Mouse (Mus musculus) hindbrain, postnatal 0 days (tissue): ENCODE measurements at regions not wholly inside any gene's neighbourhood (a gene's known extent, or its start where the extent isn't known, plus 50 kb on each side); places are given as distances from the start of the nearest gene placed in this dataset.
"Not testable (repeated sequence)": the region's sequence is repeated elsewhere in the genome, so short reads cannot be mapped to it uniquely, and the experiment has no call there.

Experiments
- ATAC-seq: fragments of 200-750 bp; cut with Nextera tagmentation; 2 replicates; pipeline ENCODE4 v1.8.0; 2017; ENCODE audit warnings: mild to moderate bottlenecking, moderate TSS enrichment, moderate library complexity
- DNase-seq: peaks from one replicate; pipeline ENCODE4 v3.0.0-alpha.2; 2015; ENCODE audit warnings: low spot score
- H3K27ac ChIP-seq: fragments of 300-500 bp; sonication (generic); 2 replicates; pipeline ENCODE4 v1.5.1; 2014; ENCODE audit warnings: mild to moderate bottlenecking
- H3K27me3 ChIP-seq: fragments of 300-500 bp; sonication (generic); 2 replicates; pipeline ENCODE4 v1.6.1; 2014; ENCODE audit warnings: low read length, mixed read lengths; ENCODE audit not compliant: insufficient read depth
- H3K36me3 ChIP-seq: fragments of 300-500 bp; sonication (generic); 2 replicates; pipeline ENCODE4 v1.6.1; 2014; ENCODE audit warnings: low read length, mixed read lengths; ENCODE audit not compliant: insufficient read depth
- H3K4me1 ChIP-seq: fragments of 300-500 bp; sonication (generic); 2 replicates; pipeline ENCODE4 v1.6.1; 2014; ENCODE audit warnings: antibody characterized with exemption, low read length, mixed read lengths; ENCODE audit not compliant: insufficient read depth
- H3K4me2 ChIP-seq: fragments of 300-500 bp; sonication (generic); 2 replicates; pipeline ENCODE4 v1.6.1; 2014; ENCODE audit warnings: low read depth, mild to moderate bottlenecking, low read length, moderate library complexity, mixed read lengths
- H3K4me3 ChIP-seq: fragments of 300-500 bp; sonication (generic); 2 replicates; pipeline ENCODE4 v1.5.1; 2014; ENCODE audit warnings: low read length
- H3K9ac ChIP-seq: fragments of 300-500 bp; sonication (generic); replicated peaks from 2 replicates; pipeline ENCODE4 v1.6.1; 2014; ENCODE audit warnings: mild to moderate bottlenecking, low read length, moderate library complexity, mixed read lengths
- H3K9me3 ChIP-seq: fragments of 300-500 bp; sonication (generic); 2 replicates; pipeline ENCODE4 v1.6.1; 2016; ENCODE audit warnings: low read length, mixed read lengths
- CTCF ChIP-seq: IDR thresholded peaks from 2 replicates; pipeline ENCODE4 v1.5.1; 2016; ENCODE audit warnings: antibody characterized with exemption, control low read depth, low read depth
- WGBS: fragments of 180-500 bp; shearing (Covaris S2); extraction: QIAGEN DNeasy Blood & Tissue Kit; methylation state at CpG from one replicate; pipeline ENCODE4 v1.1.7; 2014; 5-methylcytosine and 5-hydroxymethylcytosine counted together

DNA sequence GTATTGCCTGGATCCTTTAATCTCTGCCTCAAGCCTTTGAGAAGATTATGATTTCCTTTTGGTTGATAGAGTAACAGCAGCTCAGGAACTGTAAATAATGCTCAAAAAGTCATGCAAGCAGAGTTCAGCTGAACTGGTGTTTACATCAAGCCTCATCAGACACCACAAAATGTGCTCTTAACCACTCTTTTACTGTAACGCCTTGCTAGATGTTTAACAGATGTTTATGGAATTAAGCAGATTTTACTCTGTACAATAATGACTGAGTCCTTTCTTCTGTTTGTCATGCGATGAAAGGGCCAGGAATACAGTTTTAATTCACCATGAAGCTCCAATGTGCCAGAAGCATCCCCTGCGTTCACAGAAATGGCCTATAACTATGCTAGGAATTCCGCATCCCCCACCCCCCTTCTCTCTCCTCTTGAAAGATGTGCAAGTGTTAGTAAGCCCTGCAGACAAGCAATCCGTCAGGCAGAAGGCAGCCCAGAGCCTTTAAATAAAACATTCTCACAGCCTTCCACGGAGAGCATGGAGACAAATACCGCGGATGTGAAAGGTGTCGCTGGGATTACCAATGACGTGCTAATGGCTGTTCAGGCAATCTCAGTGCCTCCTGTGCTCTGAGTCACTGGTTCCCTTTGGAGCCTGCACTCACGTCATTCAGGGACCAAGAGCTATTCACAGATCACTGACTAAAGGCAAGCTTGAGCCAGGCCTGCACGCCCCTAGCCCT is 453.3 kb upstream of the Kif18a start:
- no peaks in the 10 kb centered on the region for H3K36me3 ChIP-seq
- no peak overlapping the region for H3K9ac ChIP-seq
- no peak for TF ChIP-seq CTCF
- no peaks in the 10 kb centered on the region for H3K9me3 ChIP-seq
- peak overlapping the region; percentile 11; the same call in 1 of the 2 replicates for H3K27ac ChIP-seq
- peak overlapping the region; percentile 44 for H3K4me2 ChIP-seq
- peaks cover 5% of the 10 kb centered on the region; the same call in 1 of the 2 replicates for H3K4me1 ChIP-seq
- H3K27me3 ChIP-seq, result no peaks in the 10 kb centered on the region
- ATAC-seq, result peak; percentile 84
- WGBS, result 8% methylated on average over 12 of the region's 12 CpGs
- H3K4me3 ChIP-seq, result no peak overlapping the region
- peak; percentile 42 for DNase-seq

GRCm38 (mm10) chr2:108827974-108828700 is 452.4 kb upstream of the Kif18a start:
- WGBS, result 33% methylated on average over 3 of the region's 3 CpGs
- no peaks in the 10 kb centered on the region for H3K36me3 ChIP-seq
- H3K27ac ChIP-seq, result no peak overlapping the region
- H3K4me1 ChIP-seq, result peaks cover 5% of the 10 kb centered on the region; the same call in 1 of the 2 replicates
- H3K4me2 ChIP-seq, result no peak overlapping the region
- ATAC-seq, result no peak
- H3K27me3 ChIP-seq, result no peaks in the 10 kb centered on the region
- no peak overlapping the region for H3K4me3 ChIP-seq
- no peaks in the 10 kb centered on the region for H3K9me3 ChIP-seq
- no peak for DNase-seq
- no peak for TF ChIP-seq CTCF
- H3K9ac ChIP-seq, result no peak overlapping the region

DNA sequence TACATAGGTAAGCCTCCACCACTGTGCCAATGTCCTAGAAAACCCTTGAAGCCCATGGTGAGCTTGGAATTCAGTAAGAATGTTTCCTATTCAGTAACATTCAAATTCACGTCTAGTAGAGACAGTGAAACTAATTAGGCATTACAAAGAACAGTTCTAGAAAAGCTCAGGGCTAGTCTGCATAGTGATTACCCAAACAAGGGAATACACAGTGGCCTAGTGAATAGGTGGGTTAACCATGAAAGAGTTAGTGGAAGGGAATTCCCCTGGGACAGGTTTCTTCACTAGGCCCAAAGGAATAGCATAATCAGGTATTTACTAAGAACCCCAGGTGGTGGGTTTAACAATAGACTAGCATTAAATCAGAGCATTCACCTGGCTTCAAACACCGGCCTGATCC is 436.7 kb upstream of the Kif18a start:
- H3K4me3 ChIP-seq, ATAC-seq: not testable (repeated sequence)

DNA sequence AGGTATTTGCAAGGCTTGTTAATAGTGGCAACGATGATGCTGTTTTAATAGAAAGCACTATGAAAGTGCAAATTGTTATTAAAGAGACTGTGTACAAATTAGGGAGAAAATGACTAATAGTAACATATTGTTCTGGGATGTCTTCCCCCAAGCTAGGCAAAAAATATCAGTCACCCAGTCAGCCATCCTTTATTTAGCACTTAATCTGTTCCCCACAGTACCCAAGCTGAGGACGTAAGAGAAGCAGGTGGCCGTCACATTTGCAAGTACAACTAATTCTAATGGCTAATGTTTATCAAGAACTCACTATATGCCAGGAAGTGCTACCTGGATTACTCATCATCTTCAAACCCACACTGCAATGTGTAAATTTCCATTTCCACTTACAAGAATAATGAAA is 432.5 kb upstream of the Kif18a start:
- 84% methylated on average over 3 of the region's 3 CpGs for WGBS

More for the DNA sequence above, 436.7 kb upstream of the Kif18a start:
- not testable (repeated sequence) for H3K9ac ChIP-seq, H3K27me3 ChIP-seq, H3K4me2 ChIP-seq, H3K27ac ChIP-seq, H3K9me3 ChIP-seq, H3K4me1 ChIP-seq, DNase-seq, H3K36me3 ChIP-seq
- WGBS, result 41% methylated on average over 2 of the region's 2 CpGs

DNA sequence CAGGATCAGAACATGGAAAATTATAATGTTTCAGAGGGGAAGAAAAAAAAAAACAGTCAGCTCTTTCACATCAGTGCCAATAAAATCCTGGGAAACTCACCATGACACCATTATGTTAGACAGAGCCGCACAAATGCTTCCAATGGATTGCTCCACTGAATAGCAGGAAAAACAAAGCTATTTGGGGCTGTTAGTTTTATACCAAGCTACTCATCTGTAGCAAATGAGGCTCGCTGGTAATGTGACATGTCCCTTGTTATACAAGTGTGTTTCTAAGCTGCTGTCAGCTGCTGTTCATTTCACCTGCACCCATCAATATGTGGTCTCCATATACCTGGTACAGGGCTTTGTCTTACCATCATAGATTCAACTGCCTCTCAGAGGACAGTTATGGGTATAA is 426.1 kb upstream of the Kif18a start:
- WGBS, result 11% methylated on average over 2 of the region's 2 CpGs
- peak; percentile 32 for DNase-seq
- no peak for TF ChIP-seq CTCF

More for the DNA sequence above, 432.5 kb upstream of the Kif18a start:
- ATAC-seq (no peak), DNase-seq (no peak)
- Histone ChIP-seq H3K4me1 (no peaks in the 10 kb centered on the region), H3K9ac (no peak overlapping the region), H3K36me3 (no peaks in the 10 kb centered on the region), H3K4me3 (no peak overlapping the region), H3K4me2 (no peak overlapping the region), H3K27me3 (no peaks in the 10 kb centered on the region), H3K9me3 (no peaks in the 10 kb centered on the region), H3K27ac (no peak overlapping the region)
- TF ChIP-seq CTCF, result no peak

GRCm38 (mm10) chr2:108877141-108877540 is 403.4 kb upstream of the Kif18a start:
- H3K9me3 ChIP-seq, result no peaks in the 10 kb centered on the region
- H3K27me3 ChIP-seq, result no peaks in the 10 kb centered on the region
- TF ChIP-seq CTCF, result peak; percentile 50
- peak; percentile 64 for DNase-seq
- no peak overlapping the region for H3K4me2 ChIP-seq
- WGBS, result 70% methylated on average over 4 of the region's 4 CpGs
- no peak overlapping the region for H3K9ac ChIP-seq
- H3K4me3 ChIP-seq, result no peak overlapping the region
- no peak for ATAC-seq
- no peaks in the 10 kb centered on the region for H3K4me1 ChIP-seq
- H3K36me3 ChIP-seq, result no peaks in the 10 kb centered on the region
- H3K27ac ChIP-seq, result no peak overlapping the region

More for the DNA sequence above, 426.1 kb upstream of the Kif18a start:
- Histone ChIP-seq H3K27ac (no peak overlapping the region), H3K9me3 (no peaks in the 10 kb centered on the region), H3K9ac (no peak overlapping the region), H3K4me1 (no peaks in the 10 kb centered on the region), H3K4me3 (no peak overlapping the region), H3K36me3 (no peaks in the 10 kb centered on the region), H3K27me3 (no peaks in the 10 kb centered on the region), H3K4me2 (no peak overlapping the region)
- peak; percentile 62; the same call in 1 of the 2 replicates for ATAC-seq

DNA sequence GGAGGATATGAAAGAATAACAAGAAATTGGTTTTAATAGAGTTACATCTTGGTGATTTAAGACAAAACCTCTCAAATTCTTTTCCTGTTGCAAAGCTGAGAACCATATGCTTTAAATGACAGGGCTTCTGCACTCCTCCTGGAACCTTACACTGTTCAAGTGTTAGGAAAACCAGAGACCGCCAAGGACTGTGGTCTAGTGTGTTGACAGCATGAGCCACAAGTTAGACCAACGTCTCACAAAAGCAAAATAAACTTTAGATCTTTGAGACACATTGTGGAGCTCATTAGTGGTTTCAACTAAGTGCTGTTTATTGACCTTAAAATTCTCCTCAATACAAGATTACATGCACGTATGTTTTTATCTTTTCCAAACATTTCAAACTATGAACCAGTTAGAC is 402.9 kb upstream of the Kif18a start:
- H3K4me2 ChIP-seq, result no peak overlapping the region
- ATAC-seq (no peak), DNase-seq (no peak)
- H3K27me3 ChIP-seq, result no peaks in the 10 kb centered on the region
- H3K9me3 ChIP-seq, result no peaks in the 10 kb centered on the region
- no peak overlapping the region for H3K9ac ChIP-seq
- no peak overlapping the region for H3K27ac ChIP-seq
- no peak for TF ChIP-seq CTCF
- H3K4me1 ChIP-seq, result no peaks in the 10 kb centered on the region
- WGBS, result 75% methylated on average over 3 of the region's 3 CpGs
- no peak overlapping the region for H3K4me3 ChIP-seq
- H3K36me3 ChIP-seq, result no peaks in the 10 kb centered on the region
